Mouse (Mus musculus) embryonic fibroblast, embryonic 13.5 days (primary cell): ENCODE measurements around the gene Gm20388. TPM values are rescaled to one million over a fixed set of nuclear protein-coding genes. Genes with fewer than 3 reads are reported as not detected.

ENCODE experiments used
- H3K27ac ChIP-seq: 2 replicates; pipeline ENCODE4 v1.5.1; 2012; ENCODE audit warnings: low read length, control low read depth, inconsistent platforms; ENCODE audit not compliant: insufficient read depth
- H3K4me1 ChIP-seq: 2 replicates; pipeline ENCODE4 v1.6.1; 2011; ENCODE audit warnings: low read length; ENCODE audit not compliant: control insufficient read depth, insufficient read depth
- H3K4me3 ChIP-seq: 2 replicates; pipeline ENCODE4 v1.5.1; 2011; ENCODE audit warnings: mild to moderate bottlenecking, control low read depth, low read length; ENCODE audit not compliant: insufficient read depth
- CTCF ChIP-seq: IDR thresholded peaks from 2 replicates; pipeline ENCODE4 v1.5.1; 2011; ENCODE audit warnings: mild to moderate bottlenecking, control low read depth, low read length, moderate library complexity, borderline replicate concordance; ENCODE audit not compliant: insufficient read depth
- POLR2A ChIP-seq: IDR thresholded peaks from 2 replicates; pipeline ENCODE4 v1.6.1; 2011; ENCODE audit warnings: low read depth, mild to moderate bottlenecking, control low read depth, low read length, moderate library complexity
- polyA plus RNA-seq: library from polyadenylated mRNA; stranded (reverse); fragments of >200 nt; gene quantifications from 2 replicates; pipeline ENCODE4 v1.2.4, GENCODE M21; 2011; ENCODE audit warnings: low read depth; ENCODE audit not compliant: missing spikeins, insufficient read length

The Gm20388 gene
- polyA plus RNA-seq, 1 experiment = 82.8 TPM

- Histone ChIP-seq H3K4me3 (no peak overlapping the region), H3K27ac (no peak overlapping the region), H3K4me1 (peaks cover 5% of the 10 kb centered on the region; the same call in 1 of the 2 replicates)
- no peak for TF ChIP-seq POLR2A
Measured at GRCm38 (mm10) chr8:120320146-120320545, 409.5 kb downstream of the Gm20388 start.

DNA sequence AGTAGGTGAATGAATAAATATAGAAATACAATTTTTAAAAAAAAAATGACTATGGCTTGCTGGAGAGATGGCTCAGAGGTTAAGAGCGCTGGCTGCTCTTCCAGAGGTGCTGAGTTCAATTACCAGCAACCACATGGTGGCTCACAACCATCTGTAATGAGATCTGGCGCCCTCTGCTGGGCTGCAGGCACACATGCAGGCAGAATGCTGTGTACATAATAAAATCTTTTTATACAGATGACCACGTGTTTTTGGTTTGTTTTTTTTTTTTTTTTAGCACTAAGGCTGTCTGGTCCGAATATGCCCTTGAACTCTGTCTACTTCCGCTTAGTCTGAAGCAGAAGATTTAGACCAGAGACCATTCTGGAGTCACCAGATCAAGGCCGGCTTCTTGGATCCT is 411.1 kb downstream of the Gm20388 start:
- no peak overlapping the region for H3K4me3 ChIP-seq
- H3K4me1 ChIP-seq = peaks cover 5% of the 10 kb centered on the region; the same call in 1 of the 2 replicates
- no peak overlapping the region for H3K27ac ChIP-seq
- TF ChIP-seq POLR2A = no peak
- TF ChIP-seq CTCF = peak; percentile 55; the same call in 1 of the 2 replicates

DNA sequence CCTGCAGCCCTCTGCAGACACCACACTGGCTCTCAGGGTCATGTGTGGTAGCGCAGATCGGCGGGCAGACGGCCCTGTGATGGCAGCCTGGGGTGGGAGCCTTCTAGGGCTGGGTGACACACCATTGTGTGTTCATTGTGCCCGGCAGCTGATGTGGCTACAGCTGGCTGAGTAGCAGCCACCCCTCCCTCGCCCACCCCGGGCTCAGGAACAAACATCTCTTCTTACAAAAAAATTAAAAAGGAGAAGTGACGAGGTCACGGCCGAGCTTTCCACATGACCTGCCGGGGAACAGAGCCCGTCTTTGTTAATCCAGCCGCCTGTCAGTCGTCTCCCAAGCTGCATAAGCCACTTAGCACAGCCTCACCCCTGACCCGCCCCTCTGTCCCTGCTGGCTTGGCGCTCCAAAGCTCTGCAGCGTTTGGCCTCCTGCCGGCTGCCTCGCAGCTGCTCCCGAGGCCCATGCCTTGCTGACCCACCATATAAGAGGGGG is 412.4 kb downstream of the Gm20388 start:
- no peak for TF ChIP-seq CTCF
- TF ChIP-seq POLR2A = no peak
- Histone ChIP-seq H3K4me1 (peaks cover 5% of the 10 kb centered on the region; the same call in 1 of the 2 replicates), H3K27ac (no peak overlapping the region), H3K4me3 (no peak overlapping the region)

DNA sequence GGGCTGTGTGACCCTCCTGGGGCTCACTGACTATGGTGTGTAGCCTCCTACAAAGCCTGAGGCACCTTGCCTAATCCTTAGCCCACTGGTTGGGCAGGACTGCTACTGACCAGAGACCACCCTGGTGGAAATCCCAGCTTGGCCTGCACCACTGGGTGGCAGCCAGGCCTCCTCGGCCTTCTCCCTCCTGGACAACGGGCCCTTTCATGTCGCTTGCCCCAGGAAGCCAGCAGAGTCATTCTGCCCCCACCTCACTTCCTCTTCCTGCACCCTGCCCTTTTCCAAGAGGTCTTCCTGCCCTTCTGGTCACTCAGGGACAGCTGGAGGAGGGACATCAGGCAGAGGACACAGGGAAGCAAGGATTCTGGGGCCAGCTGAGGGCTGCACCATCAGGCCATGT is 413.9 kb downstream of the Gm20388 start:
- TF ChIP-seq CTCF = no peak
- no peak for TF ChIP-seq POLR2A
- Histone ChIP-seq H3K27ac (no peak overlapping the region), H3K4me1 (no peaks in the 10 kb centered on the region), H3K4me3 (no peak overlapping the region)

DNA sequence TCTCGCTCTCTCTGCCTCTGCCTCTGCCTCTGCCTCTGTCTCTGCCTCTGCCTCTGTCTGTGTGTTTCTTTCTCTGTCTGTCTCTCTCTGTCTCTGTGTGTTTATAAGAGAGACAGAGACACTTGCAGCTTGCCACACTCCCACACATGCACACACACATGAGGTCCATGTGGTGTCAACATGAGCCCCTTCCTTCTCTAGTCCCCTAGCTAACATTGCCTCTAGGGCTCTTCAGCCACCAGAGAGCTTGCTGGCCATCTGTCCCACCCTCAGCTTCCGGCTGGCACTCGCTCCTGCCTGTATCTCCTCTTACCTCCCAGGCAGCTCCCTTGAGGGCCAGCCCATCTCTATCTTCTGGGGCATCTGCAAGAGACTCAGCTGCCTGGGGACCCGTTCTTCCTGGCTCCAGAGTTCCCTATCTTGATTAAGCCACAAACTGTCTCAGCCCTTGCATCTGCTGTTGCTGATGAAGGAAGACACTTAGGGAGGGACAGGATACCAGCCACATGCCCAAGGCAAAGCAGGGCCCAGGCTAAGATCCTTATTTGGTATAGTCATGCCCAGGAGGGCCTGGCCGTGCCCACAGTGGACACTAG is 414.6 kb downstream of the Gm20388 start:
- TF ChIP-seq CTCF (no peak), POLR2A (no peak)
- Histone ChIP-seq H3K4me1 (no peaks in the 10 kb centered on the region), H3K27ac (no peak overlapping the region), H3K4me3 (no peak overlapping the region)

GRCm38 (mm10) chr8:120327131-120327554 is 416.5 kb downstream of the Gm20388 start:
- no peak overlapping the region for H3K27ac ChIP-seq
- TF ChIP-seq CTCF = peak; percentile 52; the same call in 1 of the 2 replicates
- no peak for TF ChIP-seq POLR2A
- H3K4me1 ChIP-seq = no peaks in the 10 kb centered on the region
- no peak overlapping the region for H3K4me3 ChIP-seq

- H3K4me1 ChIP-seq = no peaks in the 10 kb centered on the region
Measured at GRCm38 (mm10) chr8:120328361-120329022, 417.9 kb downstream of the Gm20388 start.

GRCm38 (mm10) chr8:120329030-120329748 is 418.5 kb downstream of the Gm20388 start:
- no peak overlapping the region for H3K27ac ChIP-seq
- no peak overlapping the region for H3K4me3 ChIP-seq
- TF ChIP-seq CTCF (no peak), POLR2A (no peak)
- no peaks in the 10 kb centered on the region for H3K4me1 ChIP-seq

More at GRCm38 (mm10) chr8:120328361-120329022, 417.9 kb downstream of the Gm20388 start:
- Histone ChIP-seq H3K4me3 (no peak overlapping the region), H3K27ac (no peak overlapping the region)
- TF ChIP-seq CTCF (no peak), POLR2A (no peak)

DNA sequence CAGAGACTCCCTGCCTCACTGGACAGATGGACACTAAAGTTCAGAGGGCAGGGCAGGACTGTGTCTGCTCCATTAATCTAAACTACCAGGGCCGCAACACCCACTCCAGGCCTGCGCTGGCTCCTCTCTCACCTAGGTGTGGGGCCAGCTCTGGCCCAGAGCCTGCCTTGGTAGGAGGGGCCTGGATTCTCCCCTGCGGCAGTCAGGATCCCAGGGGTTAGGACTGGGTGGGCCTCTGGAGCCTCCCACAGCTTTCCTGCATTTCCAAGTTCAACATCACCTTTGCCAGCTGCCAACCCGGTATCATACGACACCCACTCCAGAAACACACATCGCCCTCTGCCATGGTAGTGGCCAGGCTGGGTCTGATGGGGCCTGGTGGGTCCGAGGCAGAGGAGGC is 420.4 kb downstream of the Gm20388 start:
- no peak overlapping the region for H3K4me3 ChIP-seq
- H3K4me1 ChIP-seq = no peaks in the 10 kb centered on the region
- no peak overlapping the region for H3K27ac ChIP-seq
- TF ChIP-seq POLR2A = no peak
- no peak for TF ChIP-seq CTCF
